In the genomic region with DNA sequence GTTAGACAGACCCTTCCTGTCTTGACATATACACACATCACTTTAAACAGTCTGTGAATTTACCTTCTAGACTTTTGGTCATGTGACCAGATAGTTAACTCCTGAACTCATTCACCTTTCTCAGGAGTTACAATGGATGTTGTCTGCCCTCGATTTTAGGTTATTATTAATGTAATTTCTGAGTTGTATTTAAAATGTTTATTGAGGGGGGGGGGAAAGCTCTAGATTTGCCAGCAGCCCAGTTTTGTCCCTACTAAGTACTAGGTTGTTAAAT, we compare ENCODE assay signal across 8 mouse cellular contexts. TPM values are rescaled to one million over a fixed set of nuclear protein-coding genes. Genes with fewer than 3 reads are reported as not detected.
DNase-seq lines count a peak whose midpoint lies in the region; ATAC-seq and TF ChIP-seq lines count a peak whose summit lies in the region.

No protein-coding gene starts in this region.

- peaks cover 28% of the 10 kb centered on the region for H3K27me3 ChIP-seq in kidney, embryonic 15.5 days
- H3K27me3 ChIP-seq in hindbrain, embryonic 16.5 days (replicated peaks; ENCODE audit: control insufficient read depth, insufficient read depth, low read length): peaks cover 10% of the 10 kb centered on the region; the same call in 1 of the 2 replicates
- H3K27me3 ChIP-seq in midbrain, embryonic 15.5 days (replicated peaks): no peaks in the 10 kb centered on the region; the same call in 1 of the 2 replicates

- TF ChIP-seq POLR2A in cortical plate, adult 2 months (IDR thresholded peaks at IDR 0.05; ENCODE audit: extremely low read depth, insufficient read depth, low read length): no peak

- H3K4me1 ChIP-seq in kidney, embryonic 15.5 days: peaks cover 19% of the 10 kb centered on the region
- no peaks in the 10 kb centered on the region; the same call in 1 of the 2 replicates for H3K4me1 ChIP-seq in cortical plate, adult 2 months (ENCODE audit: control insufficient read depth, insufficient read depth, low read length)
- peaks cover 9% of the 10 kb centered on the region for H3K4me1 ChIP-seq in hindbrain, embryonic 16.5 days (ENCODE audit: control insufficient read depth, insufficient read depth, low read depth, low read length)
- H3K4me1 ChIP-seq in midbrain, embryonic 15.5 days: peaks cover 21% of the 10 kb centered on the region

- H3K9ac ChIP-seq in kidney, embryonic 15.5 days: peak overlapping the region; percentile 84
- H3K9ac ChIP-seq in hindbrain, embryonic 16.5 days (ENCODE audit: low read depth, low read length): peak overlapping the region; percentile 87
- H3K9ac ChIP-seq in midbrain, embryonic 15.5 days: peak overlapping the region; percentile 84

- no peaks in the 10 kb centered on the region for H3K36me3 ChIP-seq in kidney, embryonic 15.5 days
- H3K36me3 ChIP-seq in hindbrain, embryonic 16.5 days (ENCODE audit: control insufficient read depth, insufficient read depth, low read length): no peaks in the 10 kb centered on the region
- H3K36me3 ChIP-seq in midbrain, embryonic 15.5 days (replicated peaks): no peaks in the 10 kb centered on the region

- H3K9me3 ChIP-seq in kidney, embryonic 15.5 days (replicated peaks): no peaks in the 10 kb centered on the region
- H3K9me3 ChIP-seq in hindbrain, embryonic 16.5 days (ENCODE audit: control insufficient read depth, low read length): no peaks in the 10 kb centered on the region
- H3K9me3 ChIP-seq in midbrain, embryonic 15.5 days: no peaks in the 10 kb centered on the region

- no peak overlapping the region; the same call in 1 of the 2 replicates for H3K27ac ChIP-seq in kidney, embryonic 15.5 days
- no peak overlapping the region for H3K27ac ChIP-seq in cortical plate, adult 2 months (ENCODE audit: insufficient read depth, low read length)
- peak overlapping the region; percentile 60; the same call in 1 of the 2 replicates for H3K27ac ChIP-seq in hindbrain, embryonic 16.5 days (ENCODE audit: low read depth, low read length)
- no peak overlapping the region for H3K27ac ChIP-seq in midbrain, embryonic 15.5 days

- 12% methylated on average over 1 of the region's 1 CpGs for WGBS in kidney, embryonic 15.5 days
- 5% methylated on average over 1 of the region's 1 CpGs for WGBS in hindbrain, embryonic 16.5 days
- WGBS in midbrain, embryonic 15.5 days: 10% methylated on average over 1 of the region's 1 CpGs

- no peak for TF ChIP-seq CTCF in cortical plate, adult 2 months (IDR thresholded peaks at IDR 0.05; ENCODE audit: extremely low read depth, insufficient read depth, low read length)

- no peak for DNase-seq in kidney, adult 8-10 months
- no peak for DNase-seq in cerebellum, postnatal 36 days
- DNase-seq in left cerebral cortex, adult 18-20 months (ENCODE audit: low spot score in 2 of 2): no peak
- no peak for DNase-seq in left cerebral cortex, adult 11 months (ENCODE audit: low spot score)

- H3K4me2 ChIP-seq in kidney, embryonic 15.5 days: peak overlapping the region; percentile 64
- H3K4me2 ChIP-seq in hindbrain, embryonic 16.5 days (ENCODE audit: low read length): peak overlapping the region; percentile 86
- H3K4me2 ChIP-seq in midbrain, embryonic 15.5 days: peak overlapping the region; percentile 70

- H3K4me3 ChIP-seq in kidney, embryonic 15.5 days (replicated peaks): peak overlapping the region; percentile 83
- H3K4me3 ChIP-seq in cortical plate, adult 2 months (ENCODE audit: insufficient read depth, low read length): peak overlapping the region; percentile 96
- H3K4me3 ChIP-seq in hindbrain, embryonic 16.5 days (ENCODE audit: low read length): peak overlapping the region; percentile 91
- peak overlapping the region; percentile 90 for H3K4me3 ChIP-seq in midbrain, embryonic 15.5 days

- ATAC-seq in kidney, embryonic 15.5 days (replicated peaks; ENCODE audit: low FRiP score): no peak
- ATAC-seq in hindbrain, embryonic 16.5 days: no peak
- no peak for ATAC-seq in midbrain, embryonic 15.5 days (replicated peaks)

RNA-seq across cellular contexts. Expression of a gene that starts 4.7 kb away (rescaled TPM):
- polyA plus RNA-seq in kidney, embryonic 15.5 days (2015; fragmentation: Nextera tagmentation; extraction: Ambion mirVana): 1.3 and 1.7 TPM in 2 replicates
- polyA plus RNA-seq in cortical plate, adult 2 months (2012; rRNA removed): 0.09 TPM in 1 of 2 replicates, not detected in the other
- polyA plus RNA-seq in hindbrain, embryonic 16.5 days (2015; fragmentation: Nextera tagmentation; extraction: Ambion mirVana): 17.5 and 23.5 TPM in 2 replicates
- polyA plus RNA-seq in midbrain, embryonic 15.5 days (2015; fragmentation: Nextera tagmentation; extraction: Ambion mirVana): 56.1 and 58.6 TPM in 2 replicates
- not detected for total RNA-seq in left cerebral cortex, adult 18-20 months (2021)

RNA-seq across cellular contexts. Expression of a gene that starts 5.0 kb away (rescaled TPM):
- 31.2 and 32.1 TPM in 2 replicates for polyA plus RNA-seq in kidney, embryonic 15.5 days (2015; fragmentation: Nextera tagmentation; extraction: Ambion mirVana)
- 20.5 TPM in 2 replicates for polyA plus RNA-seq in cortical plate, adult 2 months (2012; rRNA removed)
- polyA plus RNA-seq in hindbrain, embryonic 16.5 days (2015; fragmentation: Nextera tagmentation; extraction: Ambion mirVana): 30.4 and 31.5 TPM in 2 replicates
- polyA plus RNA-seq in midbrain, embryonic 15.5 days (2015; fragmentation: Nextera tagmentation; extraction: Ambion mirVana): 38.8 and 39.3 TPM in 2 replicates
- 10 to 100 TPM; 35.7 to 40.0 TPM for total RNA-seq in left cerebral cortex, adult 18-20 months (2021)
